Mouse (Mus musculus) stomach, postnatal 0 days (tissue): ENCODE measurements around the gene E030025P04Rik.

Experiments used
- CTCF ChIP-seq: IDR thresholded peaks from 2 replicates; pipeline ENCODE4 v1.5.1; 2016; ENCODE audit warnings: antibody characterized with exemption, low read depth, mild to moderate bottlenecking, moderate library complexity
- EP300 ChIP-seq: optimal IDR thresholded peaks from 2 replicates; pipeline ENCODE3; 2016; ENCODE audit warnings: antibody characterized with exemption

DNA sequence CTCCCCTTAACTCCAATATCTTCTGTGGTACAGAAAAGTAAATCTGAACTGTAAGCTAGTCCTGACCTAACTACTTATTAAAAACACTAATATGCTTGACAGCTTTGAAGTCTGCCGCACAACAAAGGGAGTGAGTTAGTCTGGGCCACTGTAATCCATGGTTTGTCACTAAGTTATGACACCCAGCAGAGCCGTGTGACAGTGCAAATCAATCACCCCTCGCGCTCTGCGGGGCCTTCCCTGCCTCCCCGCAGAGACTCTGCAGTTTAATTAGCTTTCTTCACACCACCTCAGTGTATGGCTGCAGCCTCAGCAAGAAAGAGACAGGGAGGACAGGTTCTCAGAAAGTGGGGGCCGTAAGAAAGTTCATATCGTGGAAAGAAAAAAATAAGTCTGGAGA, 37.4 kb downstream of the E030025P04Rik start:
- TF ChIP-seq CTCF, result no peak
- no peak for TF ChIP-seq EP300
